Mouse (Mus musculus): ENCODE measurements around the gene Olfr374.

Olfr374 gene

DNA sequence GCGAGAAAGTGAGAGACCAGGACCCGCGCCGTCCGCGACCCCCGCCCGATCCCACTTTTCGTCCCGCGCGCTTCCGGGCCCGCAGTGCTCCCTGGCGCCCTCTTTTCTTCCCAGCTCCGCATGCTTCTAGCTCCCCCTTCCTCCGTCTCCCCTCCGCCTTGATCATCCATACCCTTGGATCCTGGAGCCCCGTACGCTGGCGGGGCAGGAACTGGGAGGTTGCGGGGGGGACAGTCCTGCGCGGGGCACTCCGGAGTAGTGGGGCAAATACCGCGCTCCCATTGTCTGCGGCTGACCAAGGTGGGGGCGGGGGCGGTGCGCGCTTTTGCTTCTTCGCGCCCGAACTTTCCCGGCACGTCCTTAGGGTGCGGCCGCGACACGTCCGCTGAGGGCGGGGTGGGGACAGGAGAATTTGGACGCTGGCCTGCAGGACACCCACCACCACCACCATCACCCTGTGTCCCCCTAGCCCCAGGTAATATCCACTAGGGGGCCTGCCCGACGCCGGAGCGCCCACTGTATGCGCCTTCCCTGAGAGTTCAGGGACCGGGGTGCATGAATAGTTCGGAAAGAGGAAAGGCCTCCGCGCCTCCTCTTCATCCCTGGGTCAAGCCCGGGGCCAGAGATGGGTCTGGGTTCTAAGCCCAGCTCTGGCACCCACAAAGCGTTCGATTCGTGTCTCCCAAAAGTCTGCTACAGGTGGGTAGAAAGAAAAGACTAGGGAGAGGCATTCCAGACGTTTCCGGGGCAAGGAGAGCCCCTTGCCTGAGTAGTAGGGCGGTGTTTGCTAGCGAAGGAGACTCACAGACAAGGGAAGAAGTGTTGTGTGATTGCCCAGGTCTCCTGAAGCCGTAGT is 28.8 kb downstream of the Olfr374 start:
- peak in 1 of 2 experiments; percentile 37 for DNase-seq

DNA sequence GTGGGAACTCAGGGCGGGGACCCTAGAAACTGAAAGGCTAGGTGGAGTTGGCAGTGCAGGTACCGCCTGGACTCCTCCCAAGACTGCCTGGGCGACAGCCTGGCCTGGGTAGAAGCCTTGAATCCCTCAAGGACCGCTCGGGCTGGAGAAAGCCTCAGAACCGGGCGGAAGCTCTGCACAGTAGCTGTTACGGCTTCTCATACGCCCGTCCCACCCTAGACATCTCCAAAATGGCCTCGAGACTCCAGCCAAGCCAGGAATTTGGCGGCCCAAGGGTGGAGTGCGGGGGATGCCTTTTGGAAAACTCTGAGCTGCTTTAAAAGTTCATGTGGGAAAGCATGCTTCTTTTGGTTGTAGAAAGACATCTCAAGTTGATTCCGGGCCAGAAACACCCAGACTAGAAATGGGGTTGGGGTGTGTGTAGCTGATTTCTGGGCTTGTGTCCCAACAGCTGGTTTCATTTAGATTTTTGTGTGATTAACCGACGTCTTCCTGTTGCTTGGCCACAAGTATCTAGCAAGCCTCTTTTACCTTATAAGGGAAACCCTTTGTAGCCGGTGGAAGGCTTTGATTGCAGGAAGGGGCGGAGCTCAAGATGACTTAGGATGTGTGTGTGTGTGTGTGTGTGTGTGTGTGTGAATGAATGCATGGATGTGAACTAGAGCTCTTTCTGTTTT is 29.6 kb downstream of the Olfr374 start:
- peak; percentile 46 to 56 for DNase-seq

DNA sequence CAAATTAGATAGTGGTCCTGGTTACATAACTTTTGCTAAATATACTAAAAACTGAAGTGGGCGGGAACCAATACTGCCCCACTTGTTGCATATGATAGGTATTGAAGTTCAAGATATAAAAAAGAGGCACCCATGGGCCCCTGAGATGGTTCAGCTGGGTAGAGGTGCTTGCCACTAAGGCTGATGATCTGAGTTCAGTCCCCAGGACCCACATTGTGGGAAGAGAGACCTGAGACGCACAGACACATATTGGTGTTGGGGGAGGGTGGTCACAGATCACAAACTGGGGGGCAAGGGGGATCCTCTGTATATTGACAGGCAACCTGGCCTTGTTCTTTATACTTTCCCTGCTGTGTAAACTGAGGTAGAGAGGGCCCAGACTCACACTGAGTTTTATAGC is 30.6 kb downstream of the Olfr374 start:
- no peak for DNase-seq

DNA sequence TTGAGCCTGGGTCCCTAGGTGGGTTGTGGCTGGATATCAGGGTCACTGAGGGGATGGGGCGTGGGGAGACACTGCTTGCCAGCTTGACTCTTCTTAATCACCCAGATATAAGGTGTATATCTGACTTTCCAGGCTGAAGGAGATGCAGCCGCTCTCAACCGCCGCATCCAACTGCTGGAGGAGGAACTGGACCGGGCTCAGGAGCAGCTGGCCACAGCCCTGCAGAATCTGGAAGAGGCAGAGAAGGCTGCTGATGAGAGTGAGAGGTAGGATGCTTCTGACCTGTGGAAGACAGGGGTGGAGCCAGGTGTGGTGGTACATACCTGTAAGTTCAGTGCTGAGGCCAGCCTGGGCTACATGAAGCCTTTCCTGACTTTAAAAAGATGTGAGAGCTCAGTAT is 31.6 kb downstream of the Olfr374 start:
- no peak for DNase-seq

DNA sequence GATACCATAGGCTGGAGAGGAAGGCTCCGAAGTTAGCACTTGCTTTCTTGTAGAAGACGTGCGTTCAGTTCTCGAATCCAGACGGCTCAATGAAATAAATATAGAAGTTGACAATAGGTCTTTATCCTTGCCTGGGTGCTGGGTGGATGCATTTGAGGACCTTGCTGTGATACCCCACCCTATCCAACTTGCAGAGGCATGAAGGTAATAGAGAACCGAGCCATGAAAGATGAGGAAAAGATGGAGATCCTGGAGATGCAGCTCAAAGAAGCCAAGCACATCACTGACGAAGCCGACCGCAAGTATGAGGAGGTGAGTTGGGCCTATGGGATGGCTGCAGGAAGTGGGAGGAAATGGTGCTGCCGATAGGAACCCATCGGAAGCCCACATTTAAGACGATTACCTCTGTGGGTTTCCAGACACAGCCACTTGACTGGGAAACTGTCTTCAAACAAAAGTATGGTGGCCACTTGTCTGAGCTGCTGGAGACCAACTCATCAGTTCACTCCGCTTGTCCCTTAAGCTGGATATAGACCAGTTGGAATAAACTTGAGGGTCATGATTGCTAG is 36.5 kb downstream of the Olfr374 start:
- no peak for DNase-seq

DNA sequence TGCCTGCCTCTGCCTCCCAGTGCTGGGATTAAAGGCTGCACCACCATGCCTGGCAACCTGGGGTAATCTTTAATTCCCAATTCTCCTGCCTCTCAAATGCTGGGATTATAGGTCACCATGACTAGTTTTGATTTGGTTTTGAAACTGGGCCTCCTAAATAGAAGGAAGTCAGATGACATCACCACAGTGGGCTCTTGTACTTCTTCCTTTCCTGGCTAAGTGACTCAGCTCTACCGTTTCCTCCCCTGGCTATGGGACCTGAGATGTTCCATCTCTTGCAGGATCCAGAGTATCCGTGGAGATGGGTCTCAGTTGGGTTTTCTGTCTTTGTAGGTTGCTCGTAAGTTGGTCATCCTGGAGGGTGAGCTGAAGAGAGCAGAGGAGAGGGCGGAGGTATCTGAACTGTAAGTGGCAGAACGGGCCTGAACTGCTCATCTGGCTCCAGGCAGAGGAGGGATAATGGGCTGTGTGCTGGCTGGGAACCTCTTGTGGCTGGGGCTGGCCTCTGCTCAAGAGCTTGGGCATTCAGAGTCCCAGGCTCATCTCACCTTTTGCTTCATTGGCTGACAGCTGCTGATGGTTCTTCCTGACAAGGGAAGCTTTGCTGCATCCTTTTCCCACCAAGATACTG is 37.6 kb downstream of the Olfr374 start:
- DNase-seq = no peak

DNA sequence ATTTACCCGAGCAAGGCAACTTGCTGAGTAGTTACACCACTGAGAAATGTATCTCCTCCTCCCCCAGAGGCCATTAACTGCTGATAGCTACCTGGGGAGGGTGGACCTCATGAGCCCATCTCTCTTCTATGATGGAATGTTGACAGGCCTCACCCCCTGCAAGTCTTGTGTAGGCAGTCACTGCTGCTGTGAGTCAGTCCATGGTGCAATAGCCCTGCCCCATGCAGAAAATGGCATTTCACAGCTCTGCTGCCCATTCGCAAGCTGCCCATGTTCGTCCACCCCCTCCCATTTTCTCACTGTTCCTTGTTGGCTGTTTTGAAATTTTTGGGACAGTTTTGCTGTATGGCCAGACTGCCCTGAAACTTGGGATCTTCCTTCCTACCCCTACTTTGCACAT is 38.7 kb downstream of the Olfr374 start:
- DNase-seq = no peak

DNA sequence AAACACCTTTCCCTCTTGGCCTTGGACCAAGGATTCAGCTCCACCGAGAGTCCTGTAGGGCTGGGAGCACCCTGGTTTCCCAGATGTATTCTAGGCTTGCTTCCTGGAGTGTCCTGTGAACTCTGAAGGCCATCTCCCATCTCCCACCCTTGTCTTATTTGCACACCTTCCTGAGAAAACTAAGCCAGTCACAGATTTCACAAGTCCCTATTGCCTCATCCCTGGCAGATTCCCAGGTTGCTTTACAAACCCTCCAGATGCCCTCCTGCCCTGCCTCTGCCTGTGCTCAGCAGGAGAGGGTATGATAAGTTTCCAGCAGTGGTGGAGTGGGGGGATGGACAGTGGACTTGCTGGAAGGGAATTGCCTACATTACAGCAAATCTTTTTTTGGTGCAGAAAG is 39.2 kb downstream of the Olfr374 start:
- DNase-seq = no peak

DNA sequence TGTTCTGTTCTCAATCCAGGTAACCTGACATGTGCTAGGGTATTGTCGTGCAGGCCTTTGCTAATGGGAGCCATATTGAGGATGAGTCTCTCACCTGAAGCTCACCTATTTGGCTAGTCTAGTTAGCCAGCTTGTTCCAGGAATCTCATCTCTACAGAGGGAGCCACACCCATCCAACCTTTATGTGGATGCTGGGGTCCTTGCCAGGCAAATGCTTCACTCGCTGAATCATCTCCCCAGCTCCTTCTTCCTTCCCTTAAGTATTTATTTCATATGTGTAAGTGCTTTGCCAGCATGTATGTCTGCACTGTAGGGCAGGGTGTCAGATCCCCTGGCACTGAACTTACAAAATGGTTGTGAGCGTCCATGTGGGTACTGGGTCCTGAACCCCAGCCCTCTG is 39.7 kb downstream of the Olfr374 start:
- DNase-seq = no peak

DNA sequence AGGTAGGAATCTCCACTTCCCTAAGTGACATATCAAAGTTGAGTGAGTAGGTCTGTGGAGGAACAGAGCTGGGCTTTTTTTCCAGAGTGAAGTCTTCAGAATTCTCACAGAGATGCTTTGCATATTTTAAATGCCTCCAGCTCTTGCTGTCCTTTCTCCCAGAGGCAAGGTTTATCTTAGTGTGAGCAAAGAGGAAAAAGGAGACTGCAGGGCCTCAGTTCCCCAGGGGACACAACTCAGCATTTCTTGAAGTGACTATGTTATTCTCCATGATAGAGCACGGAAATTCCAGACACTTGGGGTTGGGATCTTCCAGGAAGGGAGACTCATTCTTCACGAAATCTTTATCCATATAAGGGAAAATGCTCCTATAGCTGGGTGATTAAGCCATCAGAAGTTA is 40.4 kb downstream of the Olfr374 start:
- DNase-seq = no peak

DNA sequence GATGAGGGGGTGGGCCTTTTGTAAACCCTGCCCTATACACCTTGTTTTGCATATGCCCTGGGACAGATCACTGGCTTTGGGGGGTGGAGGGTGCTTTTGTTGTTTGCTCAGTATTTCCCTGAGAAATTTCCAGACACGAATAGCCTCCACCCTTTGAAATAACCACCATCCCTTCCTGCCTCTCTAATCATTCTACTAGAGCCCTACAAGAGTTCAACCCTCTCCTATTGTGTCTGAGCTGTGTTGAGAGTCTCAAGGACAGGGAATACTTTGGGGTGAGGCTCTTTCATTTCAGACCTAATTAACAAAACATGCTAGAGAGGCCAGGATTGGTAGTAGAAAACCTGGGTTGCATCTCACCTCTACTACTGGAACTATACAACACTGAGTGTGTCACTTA is 42.2 kb downstream of the Olfr374 start:
- no peak for DNase-seq

DNA sequence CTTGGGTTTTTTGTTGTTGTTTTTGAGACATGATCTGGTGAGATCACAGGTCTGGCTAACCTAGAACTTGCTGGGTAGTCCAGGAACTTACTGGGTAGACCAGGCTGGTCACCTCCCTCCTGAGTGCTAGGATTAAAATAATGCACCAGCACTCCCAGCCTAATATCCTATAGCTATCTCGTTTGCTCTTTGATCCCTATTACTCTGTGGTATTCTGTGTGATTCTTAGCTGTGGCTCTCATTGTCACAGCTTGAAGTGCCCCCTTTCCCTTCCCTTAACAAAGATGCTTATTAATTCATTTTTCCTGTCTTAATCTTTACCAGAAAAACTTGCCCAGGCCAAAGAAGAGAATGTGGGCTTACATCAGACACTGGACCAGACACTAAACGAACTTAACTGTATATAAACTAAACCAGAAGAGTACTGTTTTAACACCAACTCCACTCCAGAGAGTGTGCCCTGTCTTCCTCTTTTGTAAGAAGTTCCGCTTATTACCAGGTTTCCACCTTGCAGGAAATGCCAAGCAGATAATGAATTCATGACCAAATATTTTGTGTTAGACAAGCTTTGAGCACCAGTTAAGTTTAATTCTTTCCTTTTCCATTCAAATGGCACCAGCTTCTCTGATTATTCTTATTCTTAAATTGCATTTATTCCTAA is 44.7 kb downstream of the Olfr374 start:
- DNase-seq = no peak

DNA sequence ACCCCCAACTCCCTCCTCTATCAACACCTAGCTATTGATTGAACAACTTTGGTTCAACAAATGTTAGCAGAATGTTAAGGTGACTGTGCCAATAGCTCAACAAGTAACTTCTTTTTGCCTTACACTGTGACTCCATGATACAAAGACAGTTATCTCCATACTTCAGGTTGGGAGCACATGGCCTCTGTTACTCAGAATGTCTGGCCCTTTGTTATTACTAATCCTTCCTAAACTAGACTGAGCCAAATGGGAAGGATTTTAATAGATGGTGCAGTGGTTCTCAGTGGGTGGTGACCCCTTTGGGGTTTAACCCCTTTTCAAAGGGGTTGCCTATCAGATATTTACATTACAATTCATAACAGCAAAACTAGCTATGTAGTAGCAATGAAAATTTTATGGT is 46.5 kb downstream of the Olfr374 start:
- DNase-seq = no peak

DNA sequence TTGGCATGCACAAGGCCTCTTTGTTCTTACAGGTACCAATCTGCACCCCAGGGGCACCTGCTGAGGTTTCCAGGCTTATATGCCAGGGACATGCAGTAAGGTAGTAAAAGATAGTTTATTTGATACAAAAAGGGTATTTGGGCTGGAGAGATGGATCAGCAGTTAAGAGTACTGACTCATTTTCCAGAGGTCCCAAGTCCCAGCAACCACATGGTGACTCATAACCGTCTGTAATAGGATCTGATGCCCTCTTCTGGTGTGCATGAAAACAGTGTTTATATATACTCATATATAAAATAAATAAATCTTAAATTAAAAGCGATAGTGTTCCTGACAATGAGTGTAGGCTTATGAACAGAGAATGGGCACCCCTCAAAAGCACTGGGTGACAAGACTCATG is 51.3 kb downstream of the Olfr374 start:
- no peak for DNase-seq

DNA sequence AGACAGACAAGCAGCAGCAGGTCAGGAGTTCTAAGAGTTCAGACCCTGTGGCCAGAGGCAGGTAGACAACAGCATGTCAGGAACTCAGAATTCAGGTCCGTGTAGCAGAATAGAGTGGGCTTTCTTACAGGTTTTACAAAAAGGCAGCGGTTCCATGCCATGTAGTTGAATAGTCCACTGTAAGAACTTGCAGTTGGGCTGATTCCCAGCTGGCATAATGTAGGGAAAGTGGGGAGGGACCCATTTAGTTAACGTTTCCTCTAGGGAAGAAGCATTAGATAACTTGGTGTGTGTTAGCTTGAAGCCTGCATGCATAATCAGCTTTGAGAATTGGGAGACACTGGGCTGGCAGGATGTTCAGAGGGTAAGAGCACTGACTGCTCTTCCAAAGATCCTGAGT is 51.9 kb downstream of the Olfr374 start:
- no peak for DNase-seq

DNA sequence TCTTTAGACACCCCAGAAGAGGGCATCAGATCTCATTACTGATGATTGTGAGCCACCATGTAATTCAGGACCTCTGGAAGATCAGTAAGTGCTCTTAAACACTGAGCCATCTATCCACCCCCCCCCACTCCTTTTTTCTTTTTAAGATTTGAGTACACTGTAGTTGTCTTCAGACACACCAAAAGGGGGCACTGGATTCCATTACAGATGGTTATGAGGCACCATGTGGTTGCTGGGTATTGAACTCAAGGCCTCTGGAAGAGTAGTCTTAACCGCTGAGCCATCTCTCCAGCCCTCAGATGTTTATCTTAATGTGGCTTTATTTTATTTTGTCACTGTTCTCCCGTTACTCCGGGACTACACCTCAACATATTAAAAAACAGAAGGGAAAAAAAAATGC is 53.2 kb downstream of the Olfr374 start:
- peak in 1 of 2 experiments; percentile 14 for DNase-seq

DNA sequence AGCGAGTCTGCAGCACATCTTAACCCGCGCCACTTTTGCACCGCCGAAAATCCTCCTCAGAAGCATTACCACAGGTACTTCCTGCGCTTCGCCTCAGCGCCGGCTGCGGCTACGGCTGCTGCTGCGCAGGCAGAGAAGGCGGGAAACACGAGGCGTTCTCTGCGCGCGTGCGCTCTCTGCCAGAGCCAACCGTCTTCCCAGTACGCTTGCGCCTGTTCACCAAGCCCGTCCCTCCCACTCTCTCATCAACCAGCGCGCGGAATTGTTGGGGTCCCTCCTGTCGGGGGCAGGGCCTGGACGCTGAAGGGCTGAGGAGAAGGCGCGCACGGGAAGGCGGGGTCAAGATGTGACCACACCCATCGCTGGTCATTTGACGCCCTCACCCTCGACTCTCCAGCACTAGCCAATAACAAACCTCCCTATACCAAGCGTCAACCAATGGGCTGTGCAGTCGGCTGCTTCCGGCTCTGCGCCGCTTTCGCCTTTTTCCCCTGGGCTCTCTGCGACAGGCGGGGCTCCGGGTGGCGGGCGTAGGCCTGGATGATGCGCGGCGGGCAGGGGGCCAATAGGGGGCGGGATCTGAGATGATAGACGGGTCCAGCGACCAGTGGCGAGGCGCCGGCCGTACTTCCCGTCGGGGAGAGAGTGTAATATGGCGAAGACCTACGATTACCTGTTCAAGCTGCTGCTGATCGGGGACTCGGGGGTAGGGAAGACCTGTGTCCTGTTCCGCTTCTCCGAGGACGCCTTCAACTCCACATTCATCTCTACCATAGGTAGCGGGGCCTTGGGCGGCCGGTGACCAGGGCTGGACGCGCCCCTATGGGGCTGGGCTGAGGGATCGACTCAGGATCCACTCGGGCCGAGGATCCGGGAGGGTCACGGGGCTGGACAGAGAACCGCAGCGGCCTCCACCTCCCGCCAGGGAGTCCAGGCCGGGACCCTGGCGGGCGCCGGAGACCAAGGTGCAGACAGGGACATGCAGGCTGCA is 54.2 kb downstream of the Olfr374 start, which contains the start of gene Rab8a:
TSS of gene Rab8a (plus strand) at position 494 of the 991 bp plus-strand sequence.
- DNase-seq = peak; percentile 100

DNA sequence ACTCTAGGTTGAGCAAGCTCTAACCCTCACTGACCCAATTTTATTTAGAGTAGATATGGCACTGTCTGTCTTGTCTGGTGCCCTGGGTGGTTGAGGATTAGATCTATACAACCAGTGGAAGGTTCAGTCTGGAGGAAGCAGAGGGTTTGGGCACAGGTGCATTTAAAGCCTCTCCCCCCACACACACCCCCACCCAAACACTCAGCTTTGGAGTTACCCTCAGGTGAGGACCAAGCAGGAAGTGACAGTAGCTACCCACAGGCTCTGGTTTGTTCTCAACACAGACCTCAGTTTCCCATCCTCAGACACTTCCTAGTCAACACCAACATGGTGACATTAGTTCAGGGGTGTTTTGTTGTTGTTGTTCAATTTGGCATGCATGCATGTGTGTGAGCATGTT is 56.0 kb downstream of the Olfr374 start:
- DNase-seq = no peak
